Mouse (Mus musculus): ENCODE data around the gene Stab2. TPM values are rescaled to one million over a fixed set of nuclear protein-coding genes. Genes with fewer than 3 reads are reported as not detected.

The Stab2 gene
- polyA plus RNA-seq, 1 experiment from 2014 or later: 45.0 TPM

- DNase-seq (peak; percentile 20), ATAC-seq (peak; percentile 73)
- H3K4me3 ChIP-seq (ENCODE audit: low read depth, low read length): no peak overlapping the region
- H3K9ac ChIP-seq (replicated peaks): no peak overlapping the region
- WGBS (ENCODE audit: insufficient replicate concordance): 56% methylated on average over 5 of the region's 5 CpGs
- no peak overlapping the region for H3K4me2 ChIP-seq (ENCODE audit: low read depth, low read length)
- no peaks in the 10 kb centered on the region for H3K27me3 ChIP-seq (ENCODE audit: insufficient read depth, low read length)
- no peaks in the 10 kb centered on the region for H3K9me3 ChIP-seq (ENCODE audit: low read length)
- H3K4me1 ChIP-seq (ENCODE audit: insufficient read depth): peaks cover 3% of the 10 kb centered on the region; the same call in 1 of the 2 replicates
- H3K36me3 ChIP-seq (replicated peaks; ENCODE audit: insufficient read depth, low read length): no peaks in the 10 kb centered on the region
- TF ChIP-seq EP300 (IDR thresholded peaks at IDR 0.05; ENCODE audit: low read depth): no peak
- TF ChIP-seq CTCF (IDR thresholded peaks at IDR 0.05; ENCODE audit: low read depth): no peak
- H3K27ac ChIP-seq (ENCODE audit: low read depth): peak overlapping the region; percentile 55
These were observed 135.2 kb downstream of the Stab2 start for GRCm38 (mm10) chr10:86872591-86872990.

- ATAC-seq (peak; percentile 76), DNase-seq (no peak)
- peak overlapping the region; percentile 55 for H3K27ac ChIP-seq (ENCODE audit: low read depth)
- no peak overlapping the region for H3K9ac ChIP-seq (replicated peaks)
- H3K4me3 ChIP-seq (ENCODE audit: low read depth, low read length): no peak overlapping the region
- H3K4me1 ChIP-seq (ENCODE audit: insufficient read depth): peaks cover 3% of the 10 kb centered on the region; the same call in 1 of the 2 replicates
- H3K36me3 ChIP-seq (replicated peaks; ENCODE audit: insufficient read depth, low read length): no peaks in the 10 kb centered on the region
- H3K27me3 ChIP-seq (ENCODE audit: insufficient read depth, low read length): no peaks in the 10 kb centered on the region
- no peak overlapping the region for H3K4me2 ChIP-seq (ENCODE audit: low read depth, low read length)
- no peak for TF ChIP-seq CTCF (IDR thresholded peaks at IDR 0.05; ENCODE audit: low read depth)
- TF ChIP-seq EP300 (IDR thresholded peaks at IDR 0.05; ENCODE audit: low read depth): no peak
- H3K9me3 ChIP-seq (ENCODE audit: low read length): no peaks in the 10 kb centered on the region
- WGBS (ENCODE audit: insufficient replicate concordance): 55% methylated on average over 7 of the region's 7 CpGs
These were observed 135.7 kb downstream of the Stab2 start for GRCm38 (mm10) chr10:86872121-86872520.

GRCm38 (mm10) chr10:86863429-86863828, 144.4 kb downstream of the Stab2 start:
- H3K4me1 ChIP-seq (ENCODE audit: insufficient read depth): no peaks in the 10 kb centered on the region
- H3K9ac ChIP-seq (replicated peaks): no peak overlapping the region
- no peaks in the 10 kb centered on the region for H3K27me3 ChIP-seq (ENCODE audit: insufficient read depth, low read length)
- no peak for ATAC-seq
- H3K4me3 ChIP-seq (ENCODE audit: low read depth, low read length): no peak overlapping the region
- DNase-seq: no peak
- H3K27ac ChIP-seq (ENCODE audit: low read depth): no peak overlapping the region
- H3K36me3 ChIP-seq (replicated peaks; ENCODE audit: insufficient read depth, low read length): peaks cover 4% of the 10 kb centered on the region; the same call in 1 of the 2 replicates
- WGBS (ENCODE audit: insufficient replicate concordance): 81% methylated on average over 6 of the region's 6 CpGs
- no peak overlapping the region for H3K4me2 ChIP-seq (ENCODE audit: low read depth, low read length)
- H3K9me3 ChIP-seq (ENCODE audit: low read length): no peaks in the 10 kb centered on the region
- peak; percentile 54 for TF ChIP-seq CTCF (IDR thresholded peaks at IDR 0.05; ENCODE audit: low read depth)
- TF ChIP-seq EP300 (IDR thresholded peaks at IDR 0.05; ENCODE audit: low read depth): no peak

- Histone ChIP-seq H3K4me2 (ENCODE audit: low read depth, low read length) (no peak overlapping the region), H3K27ac (ENCODE audit: low read depth) (no peak overlapping the region), H3K4me3 (ENCODE audit: low read depth, low read length) (no peak overlapping the region), H3K36me3 (replicated peaks; ENCODE audit: insufficient read depth, low read length) (peaks cover 4% of the 10 kb centered on the region; the same call in 1 of the 2 replicates), H3K9ac (replicated peaks) (no peak overlapping the region), H3K27me3 (ENCODE audit: insufficient read depth, low read length) (no peaks in the 10 kb centered on the region), H3K4me1 (ENCODE audit: insufficient read depth) (no peaks in the 10 kb centered on the region), H3K9me3 (ENCODE audit: low read length) (no peaks in the 10 kb centered on the region)
- TF ChIP-seq CTCF (IDR thresholded peaks at IDR 0.05; ENCODE audit: low read depth): no peak
- TF ChIP-seq EP300 (IDR thresholded peaks at IDR 0.05; ENCODE audit: low read depth): no peak
- no peak for DNase-seq
- peak; percentile 62; the same call in 1 of the 2 replicates for ATAC-seq
- 70% methylated on average over 6 of the region's 6 CpGs for WGBS (ENCODE audit: insufficient replicate concordance)
These were observed 145.3 kb downstream of the Stab2 start for GRCm38 (mm10) chr10:86862496-86862895.

GRCm38 (mm10) chr10:86860396-86860795, 147.4 kb downstream of the Stab2 start:
- Histone ChIP-seq H3K9ac (replicated peaks) (no peak overlapping the region), H3K4me1 (ENCODE audit: insufficient read depth) (no peaks in the 10 kb centered on the region), H3K27ac (ENCODE audit: low read depth) (no peak overlapping the region), H3K4me3 (ENCODE audit: low read depth, low read length) (no peak overlapping the region), H3K27me3 (ENCODE audit: insufficient read depth, low read length) (0 out of 2 replicates have a peak, but pooled peaks cover 1% of the 10 kb centered on the region), H3K9me3 (ENCODE audit: low read length) (no peaks in the 10 kb centered on the region), H3K36me3 (replicated peaks; ENCODE audit: insufficient read depth, low read length) (peaks cover under 1% of the 10 kb centered on the region; the same call in 1 of the 2 replicates), H3K4me2 (ENCODE audit: low read depth, low read length) (no peak overlapping the region)
- WGBS (ENCODE audit: insufficient replicate concordance): 69% methylated on average over 4 of the region's 4 CpGs
- no peak for DNase-seq
- TF ChIP-seq CTCF (IDR thresholded peaks at IDR 0.05; ENCODE audit: low read depth): no peak
- no peak for TF ChIP-seq EP300 (IDR thresholded peaks at IDR 0.05; ENCODE audit: low read depth)
- no peak for ATAC-seq

- H3K27ac ChIP-seq (ENCODE audit: low read depth): no peak overlapping the region
- WGBS (ENCODE audit: insufficient replicate concordance): 71% methylated on average over 3 of the region's 3 CpGs
- 0 out of 2 replicates have a peak, but pooled peaks cover under 1% of the 10 kb centered on the region for H3K36me3 ChIP-seq (replicated peaks; ENCODE audit: insufficient read depth, low read length)
- ATAC-seq: no peak
- H3K4me2 ChIP-seq (ENCODE audit: low read depth, low read length): no peak overlapping the region
- peaks cover 25% of the 10 kb centered on the region for H3K27me3 ChIP-seq (ENCODE audit: insufficient read depth, low read length)
- no peaks in the 10 kb centered on the region for H3K4me1 ChIP-seq (ENCODE audit: insufficient read depth)
- no peak overlapping the region for H3K4me3 ChIP-seq (ENCODE audit: low read depth, low read length)
- no peak for DNase-seq
- TF ChIP-seq CTCF (IDR thresholded peaks at IDR 0.05; ENCODE audit: low read depth): no peak
- TF ChIP-seq EP300 (IDR thresholded peaks at IDR 0.05; ENCODE audit: low read depth): no peak
- no peak overlapping the region for H3K9ac ChIP-seq (replicated peaks)
- H3K9me3 ChIP-seq (ENCODE audit: low read length): no peaks in the 10 kb centered on the region
These were observed 154.4 kb downstream of the Stab2 start for GRCm38 (mm10) chr10:86853433-86853832.
